In genomic region chr8:48310240-48310849, GRCm38 (mm10) we compare ENCODE assay signal across 14 mouse cellular contexts.
DNase-seq lines count a peak whose midpoint lies in the region; ATAC-seq and TF ChIP-seq lines count a peak whose summit lies in the region.
"Had no signal": no experiment of that assay in that cellular context is flagged by ENCODE, and none has a peak within 500 bp of the region (broad histone marks: within the 10 kb centered on the region; RNA-seq: fewer than 3 reads in every experiment).

No protein-coding gene starts in this region.

- no peak for TF ChIP-seq CTCF in midbrain, postnatal 0 days (IDR thresholded peaks at IDR 0.05)

- no peaks in the 10 kb centered on the region for H3K9me3 ChIP-seq in midbrain, embryonic 10.5 days (replicated peaks)
- no peaks in the 10 kb centered on the region for H3K9me3 ChIP-seq in midbrain, postnatal 0 days (ENCODE audit: low read length)
- no peaks in the 10 kb centered on the region for H3K9me3 ChIP-seq in forebrain, embryonic 12.5 days
- H3K9me3 ChIP-seq in hindbrain, embryonic 15.5 days = no peaks in the 10 kb centered on the region
- H3K9me3 ChIP-seq in neural tube, embryonic 15.5 days (replicated peaks) = no peaks in the 10 kb centered on the region
- H3K9me3 ChIP-seq: kidney, embryonic 15.5 days had no signal

- no peak overlapping the region for H3K4me2 ChIP-seq in midbrain, postnatal 0 days (ENCODE audit: low read depth, low read length, poor library complexity, severe bottlenecking)
- no peak overlapping the region for H3K4me2 ChIP-seq in forebrain, embryonic 12.5 days
- no peak overlapping the region for H3K4me2 ChIP-seq in hindbrain, embryonic 15.5 days
- no peak overlapping the region for H3K4me2 ChIP-seq in neural tube, embryonic 15.5 days
- H3K4me2 ChIP-seq: kidney, embryonic 15.5 days had no signal

- ATAC-seq in midbrain, postnatal 0 days (ENCODE audit: low FRiP score) = no peak
- peak; percentile 37; the same call in 1 of the 2 replicates for ATAC-seq in forebrain, embryonic 12.5 days (ENCODE audit: low FRiP score)
- peak; percentile 74; the same call in 1 of the 2 replicates for ATAC-seq in hindbrain, embryonic 15.5 days (ENCODE audit: low FRiP score, low read depth)
- no peak for ATAC-seq in neural tube, embryonic 15.5 days (ENCODE audit: low FRiP score)

- H3K27ac ChIP-seq in midbrain, embryonic 10.5 days (replicated peaks) = peak overlapping the region; percentile 70
- H3K27ac ChIP-seq in midbrain, postnatal 0 days (ENCODE audit: low read depth, low read length) = no peak overlapping the region
- H3K27ac ChIP-seq in forebrain, embryonic 12.5 days = peak overlapping the region; percentile 10; the same call in 1 of the 2 replicates
- 0 out of 2 replicates have a peak overlapping the region, but pooled peaks have one; percentile 31 for H3K27ac ChIP-seq in hindbrain, embryonic 15.5 days (replicated peaks)
- H3K27ac ChIP-seq in neural tube, embryonic 15.5 days (replicated peaks) = peak overlapping the region; percentile 19; the same call in 1 of the 2 replicates

- no peak overlapping the region for H3K9ac ChIP-seq in midbrain, postnatal 0 days (replicated peaks; ENCODE audit: low read length, poor library complexity, severe bottlenecking)
- H3K9ac ChIP-seq in forebrain, embryonic 12.5 days = no peak overlapping the region
- H3K9ac ChIP-seq in hindbrain, embryonic 15.5 days = no peak overlapping the region
- H3K9ac ChIP-seq in neural tube, embryonic 15.5 days (replicated peaks) = no peak overlapping the region
- H3K9ac ChIP-seq: kidney, embryonic 15.5 days had no signal

- no peak overlapping the region for H3K4me3 ChIP-seq in midbrain, embryonic 10.5 days
- H3K4me3 ChIP-seq in midbrain, postnatal 0 days (ENCODE audit: low read depth, low read length) = no peak overlapping the region
- no peak overlapping the region for H3K4me3 ChIP-seq in forebrain, embryonic 12.5 days (replicated peaks)
- H3K4me3 ChIP-seq in hindbrain, embryonic 15.5 days = no peak overlapping the region
- H3K4me3 ChIP-seq in neural tube, embryonic 15.5 days (replicated peaks) = no peak overlapping the region
- H3K4me3 ChIP-seq: kidney, embryonic 15.5 days had no signal

- peaks cover 30% of the 10 kb centered on the region for H3K4me1 ChIP-seq in midbrain, embryonic 10.5 days
- H3K4me1 ChIP-seq in midbrain, postnatal 0 days (ENCODE audit: insufficient read depth, low read length) = peaks cover 7% of the 10 kb centered on the region; the same call in 1 of the 2 replicates
- H3K4me1 ChIP-seq in forebrain, embryonic 12.5 days = peaks cover 32% of the 10 kb centered on the region
- H3K4me1 ChIP-seq in hindbrain, embryonic 15.5 days (replicated peaks) = peaks cover 39% of the 10 kb centered on the region
- peaks cover 31% of the 10 kb centered on the region for H3K4me1 ChIP-seq in neural tube, embryonic 15.5 days

- peaks cover 29% of the 10 kb centered on the region for H3K36me3 ChIP-seq in midbrain, embryonic 10.5 days
- H3K36me3 ChIP-seq in midbrain, postnatal 0 days (ENCODE audit: insufficient read depth, low read length) = no peaks in the 10 kb centered on the region
- H3K36me3 ChIP-seq in forebrain, embryonic 12.5 days (replicated peaks) = peaks cover 6% of the 10 kb centered on the region
- H3K36me3 ChIP-seq in hindbrain, embryonic 15.5 days = no peaks in the 10 kb centered on the region
- no peaks in the 10 kb centered on the region for H3K36me3 ChIP-seq in neural tube, embryonic 15.5 days

- WGBS in midbrain, embryonic 10.5 days = 50% methylated on average over 10 of the region's 10 CpGs
- 30% methylated on average over 10 of the region's 10 CpGs for WGBS in midbrain, postnatal 0 days
- 28% methylated on average over 10 of the region's 10 CpGs for WGBS in forebrain, embryonic 12.5 days
- 26% methylated on average over 10 of the region's 10 CpGs for WGBS in hindbrain, embryonic 15.5 days
- 34% methylated on average over 10 of the region's 10 CpGs for WGBS in neural tube, embryonic 15.5 days

- H3K27me3 ChIP-seq in midbrain, embryonic 10.5 days (ENCODE audit: low read depth, poor library complexity, severe bottlenecking) = no peaks in the 10 kb centered on the region
- no peaks in the 10 kb centered on the region for H3K27me3 ChIP-seq in midbrain, postnatal 0 days (ENCODE audit: insufficient read depth, low read length)
- no peaks in the 10 kb centered on the region for H3K27me3 ChIP-seq in forebrain, embryonic 12.5 days
- no peaks in the 10 kb centered on the region for H3K27me3 ChIP-seq in hindbrain, embryonic 15.5 days
- H3K27me3 ChIP-seq in neural tube, embryonic 15.5 days (replicated peaks) = no peaks in the 10 kb centered on the region
- H3K27me3 ChIP-seq: kidney, embryonic 15.5 days had no signal

- DNase-seq in midbrain, embryonic 10.5 days (ENCODE audit: low spot score) = no peak
- no peak for DNase-seq in midbrain, postnatal 0 days (ENCODE audit: low spot score)
- no peak for DNase-seq in layer of hippocampus, adult 18-20 months (ENCODE audit: low spot score in 2 of 2)
- DNase-seq in adrenal gland, postnatal 4 days (ENCODE audit: low spot score in 2 of 2) = no peak
- no peak for DNase-seq in heart, adult 8-10 months (ENCODE audit: low spot score)
- DNase-seq: cerebellum, postnatal 25 days; heart, postnatal 4 days; layer of hippocampus, postnatal 36 days; lung, adult 2 months; thymus, adult 2 months had no signal

Comparison
In these comparisons a context has a peak if more than half of its experiments do, and no peak if none do; other contexts are left out.
1. ATAC-seq: peak in forebrain, embryonic 12.5 days (single experiment) and hindbrain, embryonic 15.5 days (single experiment); none in midbrain, postnatal 0 days (single experiment) and neural tube, embryonic 15.5 days (single experiment).